Mouse (Mus musculus) ES-E14 (cell line): ENCODE results near the gene Ppp2r2c.

Experiments
- CHD2 ChIP-seq: IDR thresholded peaks from 2 replicates; pipeline ENCODE4 v1.6.1; 2014; ENCODE audit warnings: mild to moderate bottlenecking, low read depth, low read length, inconsistent platforms
- HCFC1 ChIP-seq: IDR thresholded peaks from 2 replicates; pipeline ENCODE4 v1.6.1; 2012; ENCODE audit warnings: low read length, inconsistent platforms, borderline replicate concordance; ENCODE audit not compliant: insufficient read depth
- MAFK ChIP-seq: IDR thresholded peaks from 2 replicates; pipeline ENCODE4 v1.6.1; 2014; ENCODE audit warnings: mild to moderate bottlenecking, low read depth, low read length, inconsistent platforms; ENCODE audit not compliant: insufficient read depth
- ZNF384 ChIP-seq: IDR thresholded peaks from 2 replicates; pipeline ENCODE4 v1.6.1; 2012; ENCODE audit warnings: low read depth, low read length, inconsistent platforms

- TF ChIP-seq HCFC1 (no peak), CHD2 (no peak), MAFK (no peak), ZNF384 (no peak)
These were observed 69.7 kb downstream of the Ppp2r2c start for GRCm38 (mm10) chr5:36938021-36938420.
